Mouse (Mus musculus) ES-E14 (cell line): ENCODE results near the gene E130311K13Rik.

ENCODE experiments used
- CHD2 ChIP-seq: IDR thresholded peaks from 2 replicates; pipeline ENCODE4 v1.6.1; 2014; ENCODE audit warnings: mild to moderate bottlenecking, low read depth, low read length, inconsistent platforms
- HCFC1 ChIP-seq: IDR thresholded peaks from 2 replicates; pipeline ENCODE4 v1.6.1; 2012; ENCODE audit warnings: low read length, inconsistent platforms, borderline replicate concordance; ENCODE audit not compliant: insufficient read depth
- MAFK ChIP-seq: IDR thresholded peaks from 2 replicates; pipeline ENCODE4 v1.6.1; 2014; ENCODE audit warnings: mild to moderate bottlenecking, low read depth, low read length, inconsistent platforms; ENCODE audit not compliant: insufficient read depth
- ZNF384 ChIP-seq: IDR thresholded peaks from 2 replicates; pipeline ENCODE4 v1.6.1; 2012; ENCODE audit warnings: low read depth, low read length, inconsistent platforms

- TF ChIP-seq MAFK = no peak
- peak; percentile 74 for TF ChIP-seq ZNF384
- no peak for TF ChIP-seq CHD2
- TF ChIP-seq HCFC1 = peak; percentile 26; the same call in 1 of the 2 replicates
These were observed at the start of gene E130311K13Rik for GRCm38 (mm10) chr3:63928878-63929859.
